Mouse (Mus musculus) lung, adult 2 months (tissue): ENCODE measurements at regions not wholly inside any gene's neighbourhood (a gene's known extent, or its start where the extent isn't known, plus 50 kb on each side); places are given as distances from the start of the nearest gene placed in this dataset.

Source experiments
- CTCF ChIP-seq: fragments of 200-500 bp; IDR thresholded peaks from 2 replicates; pipeline ENCODE4 v1.5.1; 2011; ENCODE audit warnings: mild to moderate bottlenecking, low read length, control low read depth; ENCODE audit not compliant: insufficient read depth
- POLR2A ChIP-seq: fragments of 200-500 bp; IDR thresholded peaks from 2 replicates; pipeline ENCODE4 v1.6.1; 2011; ENCODE audit warnings: low read depth, mild to moderate bottlenecking, control low read depth, low read length, borderline replicate concordance; ENCODE audit errors: extremely low read depth

DNA sequence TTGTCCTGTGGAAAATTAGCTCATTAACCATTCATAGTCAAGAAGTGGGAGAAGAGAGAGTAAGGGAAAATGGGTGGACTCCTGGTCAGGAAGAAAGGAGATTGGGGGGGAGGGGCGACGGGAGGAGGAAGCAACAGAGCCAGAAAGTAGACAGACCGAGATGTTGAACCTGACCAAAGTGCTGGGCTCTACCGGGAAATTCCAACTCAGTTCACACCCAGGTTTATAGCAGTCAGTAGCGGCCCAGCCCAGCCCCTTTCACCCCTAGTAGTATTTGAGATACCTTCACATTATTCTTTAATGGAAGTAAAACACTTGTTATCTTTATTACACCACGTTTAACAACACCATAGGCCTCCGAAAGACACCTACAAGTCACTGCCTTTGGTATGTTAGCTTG is 158.2 kb downstream of the Hibadh start:
- TF ChIP-seq POLR2A (no peak), CTCF (no peak)
